Mouse (Mus musculus): ENCODE measurements around the gene Prpf18.

Prpf18 gene

GRCm38 (mm10) chr2:4587685-4588409 is 64.1 kb downstream of the Prpf18 start:
- in situ Hi-C loops (cut with MboI; ENCODE audit: low pct_unique_long_range_greater_than_20kb in 1 of 2, low sequenced_read_pairs in 2 of 2, unreplicated experiment in 1 of 2): no loop called here

GRCm38 (mm10) chr2:4586245-4586644 is 65.7 kb downstream of the Prpf18 start:
- in situ Hi-C loops (cut with MboI; ENCODE audit: low pct_unique_long_range_greater_than_20kb in 1 of 2, low sequenced_read_pairs in 2 of 2, unreplicated experiment in 1 of 2): no loop called here

- in situ Hi-C loops (cut with MboI; ENCODE audit: low pct_unique_long_range_greater_than_20kb in 1 of 2, low sequenced_read_pairs in 2 of 2, unreplicated experiment in 1 of 2): no loop called here
Measured at GRCm38 (mm10) chr2:4584252-4584651, 67.7 kb downstream of the Prpf18 start.

- in situ Hi-C loops (cut with MboI; ENCODE audit: low pct_unique_long_range_greater_than_20kb in 1 of 2, low sequenced_read_pairs in 2 of 2, unreplicated experiment in 1 of 2): no loop called here
Measured at GRCm38 (mm10) chr2:4582930-4583329, 69.0 kb downstream of the Prpf18 start.

GRCm38 (mm10) chr2:4580666-4581065 is 71.2 kb downstream of the Prpf18 start:
- in situ Hi-C loops (cut with MboI; ENCODE audit: low pct_unique_long_range_greater_than_20kb in 1 of 2, low sequenced_read_pairs in 2 of 2, unreplicated experiment in 1 of 2): no loop called here

- in situ Hi-C loops (cut with MboI; ENCODE audit: low pct_unique_long_range_greater_than_20kb in 1 of 2, low sequenced_read_pairs in 2 of 2, unreplicated experiment in 1 of 2): no loop called here
Measured at GRCm38 (mm10) chr2:4579357-4580068, 72.4 kb downstream of the Prpf18 start.

- in situ Hi-C loops (cut with MboI; ENCODE audit: low pct_unique_long_range_greater_than_20kb in 1 of 2, low sequenced_read_pairs in 2 of 2, unreplicated experiment in 1 of 2): no loop called here
Measured at GRCm38 (mm10) chr2:4578291-4578690, 73.6 kb downstream of the Prpf18 start.

GRCm38 (mm10) chr2:4575975-4576374 is 75.9 kb downstream of the Prpf18 start:
- in situ Hi-C loops (cut with MboI; ENCODE audit: low pct_unique_long_range_greater_than_20kb in 1 of 2, low sequenced_read_pairs in 2 of 2, unreplicated experiment in 1 of 2): no loop called here

GRCm38 (mm10) chr2:4575163-4575562 is 76.8 kb downstream of the Prpf18 start:
- in situ Hi-C loops (cut with MboI; ENCODE audit: low pct_unique_long_range_greater_than_20kb in 1 of 2, low sequenced_read_pairs in 2 of 2, unreplicated experiment in 1 of 2): no loop called here

GRCm38 (mm10) chr2:4574251-4574650 is 77.7 kb downstream of the Prpf18 start:
- in situ Hi-C loops (cut with MboI; ENCODE audit: low pct_unique_long_range_greater_than_20kb in 1 of 2, low sequenced_read_pairs in 2 of 2, unreplicated experiment in 1 of 2): no loop called here

- in situ Hi-C loops (cut with MboI; ENCODE audit: low pct_unique_long_range_greater_than_20kb in 1 of 2, low sequenced_read_pairs in 2 of 2, unreplicated experiment in 1 of 2): no loop called here
Measured at GRCm38 (mm10) chr2:4573386-4573785, 78.5 kb downstream of the Prpf18 start.

- in situ Hi-C loops (cut with MboI; ENCODE audit: low pct_unique_long_range_greater_than_20kb in 1 of 2, low sequenced_read_pairs in 2 of 2, unreplicated experiment in 1 of 2): no loop called here
Measured at GRCm38 (mm10) chr2:4572498-4573263, 79.2 kb downstream of the Prpf18 start.

Data from mouse embryonic stem cell (cell line).